Mouse (Mus musculus) kidney, postnatal 36 days (tissue): Measurements from ENCODE around the gene Cxcr6.

Source experiments
- DNase-seq, 2 experiments: peaks; one replicate each; pipeline ENCODE4 v3.0.0; 2021 to 2022; ENCODE audit warnings: mixed read lengths in 2 of 2

Gene Cxcr6

GRCm38 (mm10) chr9:123828916-123829315 is 22.6 kb downstream of the Cxcr6 start:
- DNase-seq = no peak

GRCm38 (mm10) chr9:123835851-123836250 is 29.6 kb downstream of the Cxcr6 start:
- DNase-seq = no peak

- DNase-seq = no peak
These were observed 34.0 kb downstream of the Cxcr6 start for GRCm38 (mm10) chr9:123840243-123840642.

- DNase-seq = no peak
These were observed 38.2 kb downstream of the Cxcr6 start for GRCm38 (mm10) chr9:123844468-123844867.

GRCm38 (mm10) chr9:123845120-123845519 is 38.8 kb downstream of the Cxcr6 start:
- peak; percentile 1 to 3 for DNase-seq

GRCm38 (mm10) chr9:123846490-123846889 is 40.2 kb downstream of the Cxcr6 start:
- no peak for DNase-seq

GRCm38 (mm10) chr9:123849976-123850695 is 43.9 kb downstream of the Cxcr6 start:
- DNase-seq = peak; percentile 2 to 32

- DNase-seq = peak; percentile 7 to 20
These were observed 44.4 kb downstream of the Cxcr6 start for GRCm38 (mm10) chr9:123850705-123851061.

GRCm38 (mm10) chr9:123851062-123851712 is 44.9 kb downstream of the Cxcr6 start:
- DNase-seq = peak; percentile 68 to 80

GRCm38 (mm10) chr9:123851713-123852448 is 45.6 kb downstream of the Cxcr6 start, which contains the start of gene Fyco1:
TSS of gene Fyco1 (minus strand) at chr9:123851899.
- DNase-seq = peak; percentile 93 to 99

GRCm38 (mm10) chr9:123852449-123853390 is 46.4 kb downstream of the Cxcr6 start:
- peak in 1 of 2 experiments; percentile 18 for DNase-seq

- DNase-seq = no peak
These were observed 50.6 kb downstream of the Cxcr6 start for GRCm38 (mm10) chr9:123856836-123857235.
